Mouse (Mus musculus) bone marrow macrophage, adult 2 months (primary cell): Measurements from ENCODE around the gene Cutal.

Source experiments
- CTCF ChIP-seq: IDR thresholded peaks from 2 replicates; pipeline ENCODE4 v1.5.1; 2012; ENCODE audit warnings: low read depth, mild to moderate bottlenecking, low read length, moderate library complexity
- POLR2A ChIP-seq: IDR thresholded peaks from 2 replicates; pipeline ENCODE4 v1.6.1; 2012; ENCODE audit warnings: mild to moderate bottlenecking, low read depth, low read length, borderline replicate concordance

- TF ChIP-seq CTCF, result no peak
- TF ChIP-seq POLR2A, result no peak
These were observed 40.6 kb downstream of the Cutal start for GRCm38 (mm10) chr2:34914823-34915082.
